Mouse (Mus musculus): ENCODE results near the gene Ficd. TPM values are rescaled to one million over a fixed set of nuclear protein-coding genes. Genes with fewer than 3 reads are reported as not detected.
A peak's percentile ranks its signal among the peaks of the same experiment; 100 is the strongest.

Ficd gene
- 6.5 and 6.9 TPM in 2 replicates for polyA plus RNA-seq (2016; fragmentation: Nextera tagmentation; extraction: Ambion mirVana)

DNA sequence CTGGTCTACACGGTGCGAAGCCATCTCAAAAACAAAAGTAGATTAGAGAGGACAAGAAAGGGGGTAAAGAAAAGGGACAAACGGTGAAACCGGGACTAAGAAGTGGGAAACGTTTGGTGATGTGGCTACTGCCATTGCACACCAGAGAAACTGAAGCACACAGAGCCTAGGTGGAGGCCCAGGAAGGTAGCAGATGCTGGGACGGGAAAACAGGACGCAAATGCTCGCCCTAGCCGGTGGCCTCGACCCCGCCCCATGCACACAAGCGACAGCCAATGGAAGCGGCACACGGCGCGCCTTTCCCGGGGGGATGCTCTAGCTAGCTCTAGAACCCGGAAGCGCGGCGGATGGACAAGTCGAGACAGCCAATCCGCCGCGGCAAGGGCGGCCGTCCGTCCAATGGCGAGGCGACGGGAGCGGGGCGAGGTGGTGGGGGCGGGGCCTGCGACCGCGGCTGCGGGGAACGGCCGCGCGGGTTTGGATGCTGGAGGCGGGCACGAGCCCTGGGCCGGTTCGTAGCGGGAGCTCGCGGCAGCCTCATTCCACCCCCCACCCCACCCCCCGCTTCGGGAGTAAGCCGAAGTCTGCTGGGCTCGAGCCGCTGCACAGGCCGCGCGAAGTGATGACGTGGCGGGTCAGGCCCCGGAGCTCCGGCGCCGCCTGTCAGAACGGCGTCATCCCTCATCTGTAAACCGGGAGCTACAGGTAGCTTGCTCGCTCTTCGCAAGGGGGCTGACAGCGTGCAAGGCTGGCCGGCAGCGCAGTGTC, at the start of gene Ficd:
Gene Ficd (plus strand): TSS at position 459 of the 768 bp plus-strand sequence.
- Histone ChIP-seq H3K27me3 (no peaks in the 10 kb centered on the region), H3K4me2 (replicated peaks) (peak within 1 kb of the TSS; percentile 89), H3K27ac (replicated peaks) (peak within 1 kb of the TSS; percentile 96), H3K4me1 (peaks cover 19% of the 10 kb centered on the region), H3K36me3 (peaks cover 25% of the 10 kb centered on the region), H3K9ac (replicated peaks) (peak within 1 kb of the TSS; percentile 72), H3K4me3 (peak within 1 kb of the TSS; percentile 68), H3K9me3 (no peaks in the 10 kb centered on the region)
- ATAC-seq (ENCODE audit: low FRiP score, low read depth): peak; percentile 97
- WGBS: 1% methylated on average over 71 of the region's 71 CpGs

DNA sequence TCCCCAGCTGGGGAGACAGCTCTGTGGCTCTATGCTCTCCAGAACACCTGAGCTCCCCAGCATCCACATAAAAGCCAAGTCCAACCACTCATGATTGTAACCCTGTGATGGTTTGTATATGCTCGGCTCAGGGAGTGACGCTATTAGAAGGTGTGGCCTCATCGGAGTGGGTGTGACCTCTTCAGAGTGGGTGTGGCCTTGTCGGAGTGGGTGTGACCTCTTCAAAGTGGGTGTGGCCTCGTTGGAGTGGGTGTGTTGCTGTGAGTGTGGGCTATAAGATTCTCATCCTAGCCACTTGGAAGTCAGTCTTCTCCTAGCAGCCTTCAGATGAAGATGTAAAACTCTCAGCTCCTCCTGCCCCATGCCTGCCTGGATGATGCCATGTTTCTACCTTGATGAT, 48.1 kb upstream of the Ficd start:
- WGBS: 78% methylated on average over 5 of the region's 5 CpGs
- no peak for ATAC-seq (ENCODE audit: low FRiP score, low read depth)
- H3K27ac ChIP-seq (replicated peaks): no peak overlapping the region
- H3K9me3 ChIP-seq: no peaks in the 10 kb centered on the region
- H3K4me1 ChIP-seq: peaks cover 8% of the 10 kb centered on the region
- H3K4me2 ChIP-seq (replicated peaks): no peak overlapping the region
- H3K9ac ChIP-seq (replicated peaks): no peak overlapping the region
- no peaks in the 10 kb centered on the region for H3K27me3 ChIP-seq
- no peaks in the 10 kb centered on the region for H3K36me3 ChIP-seq
- H3K4me3 ChIP-seq: no peak overlapping the region

DNA sequence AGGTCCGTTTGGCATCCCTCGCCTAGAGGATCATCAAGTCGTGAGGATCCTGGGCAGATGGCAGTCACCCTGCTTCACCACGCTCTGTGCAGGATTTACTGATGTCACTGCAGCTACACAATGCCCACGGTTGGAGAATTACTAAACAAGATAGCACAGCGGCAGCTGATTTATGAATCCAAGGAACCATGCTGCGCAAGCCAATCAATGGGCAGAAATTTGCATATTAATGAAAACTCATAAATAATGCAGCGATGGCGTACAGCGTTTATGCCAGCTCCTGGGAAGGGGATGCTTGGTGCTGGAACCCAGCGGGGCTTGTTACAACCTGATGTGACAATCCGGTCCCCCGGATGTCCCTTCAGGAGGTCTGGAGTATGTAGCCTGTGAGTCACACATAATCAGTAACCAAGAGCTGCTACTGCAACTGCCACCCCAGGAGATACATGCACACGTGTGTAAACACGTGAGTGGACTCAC, 45.5 kb upstream of the Ficd start:
- Histone ChIP-seq H3K27me3 (no peaks in the 10 kb centered on the region), H3K9ac (replicated peaks) (no peak overlapping the region), H3K4me1 (peaks cover 16% of the 10 kb centered on the region), H3K27ac (replicated peaks) (peak overlapping the region; percentile 12), H3K4me3 (no peak overlapping the region), H3K4me2 (replicated peaks) (no peak overlapping the region), H3K9me3 (0 out of 2 replicates have a peak, but pooled peaks cover 3% of the 10 kb centered on the region), H3K36me3 (no peaks in the 10 kb centered on the region)
- peak; percentile 58 for ATAC-seq (ENCODE audit: low FRiP score, low read depth)
- 59% methylated on average over 15 of the region's 15 CpGs for WGBS

DNA sequence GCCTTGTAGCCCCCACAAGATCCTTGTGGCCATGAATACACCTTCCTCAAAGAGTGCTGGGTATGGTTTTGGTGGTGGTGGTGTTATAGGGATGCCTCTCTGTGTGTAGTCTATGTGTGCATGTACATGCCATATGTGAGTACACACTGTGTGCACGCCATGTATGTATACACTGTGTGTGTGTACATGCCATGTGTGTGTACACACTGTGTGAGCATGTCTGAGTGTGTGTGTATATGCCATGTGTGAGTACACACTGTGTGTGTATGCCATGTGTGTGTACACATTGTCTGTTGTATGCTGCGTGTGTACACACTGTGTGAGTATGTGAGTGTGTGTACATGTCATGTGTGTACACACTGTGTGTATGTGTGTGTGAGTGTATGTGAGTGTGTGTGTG, 44.7 kb upstream of the Ficd start:
- Histone ChIP-seq H3K4me3 (no peak overlapping the region), H3K36me3 (no peaks in the 10 kb centered on the region), H3K4me1 (peaks cover 16% of the 10 kb centered on the region), H3K27me3 (no peaks in the 10 kb centered on the region), H3K27ac (replicated peaks) (peak overlapping the region; percentile 12), H3K4me2 (replicated peaks) (no peak overlapping the region), H3K9ac (replicated peaks) (no peak overlapping the region), H3K9me3 (0 out of 2 replicates have a peak, but pooled peaks cover 3% of the 10 kb centered on the region)
- no peak for ATAC-seq (ENCODE audit: low FRiP score, low read depth)
- WGBS: 90% methylated on average over 2 of the region's 2 CpGs

DNA sequence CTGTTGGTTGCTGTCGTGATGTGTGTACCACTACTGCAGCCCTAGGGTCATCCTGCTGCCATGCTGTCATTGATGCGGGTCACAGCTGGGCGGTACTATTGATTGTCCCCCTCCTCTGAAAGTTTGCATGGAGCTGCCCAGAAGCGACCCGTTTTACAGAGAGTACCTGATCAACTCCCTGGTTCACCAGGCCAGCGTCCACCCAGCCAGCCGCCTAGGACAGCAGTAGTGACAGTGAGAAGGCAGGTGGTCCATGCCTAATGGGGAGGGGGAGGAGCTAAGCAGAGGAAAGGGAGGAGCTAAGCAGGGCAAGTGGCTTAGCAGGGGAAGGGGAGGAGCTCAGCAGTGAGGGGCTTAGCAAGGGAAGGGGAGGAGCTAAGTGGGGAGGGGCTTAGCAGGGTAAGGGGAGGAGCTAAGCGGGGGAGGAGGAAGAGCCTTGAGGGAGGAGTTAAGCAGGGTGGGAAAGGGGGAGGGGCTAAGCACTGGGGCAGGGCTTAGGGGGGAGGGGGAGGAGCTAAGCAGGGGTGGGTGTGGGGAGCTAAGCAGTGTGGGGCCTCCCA, 42.3 kb upstream of the Ficd start:
- H3K36me3 ChIP-seq: no peaks in the 10 kb centered on the region
- no peak overlapping the region for H3K4me2 ChIP-seq (replicated peaks)
- WGBS: 87% methylated on average over 8 of the region's 8 CpGs
- H3K27ac ChIP-seq (replicated peaks): no peak overlapping the region
- no peak for ATAC-seq (ENCODE audit: low FRiP score, low read depth)
- H3K9me3 ChIP-seq: 0 out of 2 replicates have a peak, but pooled peaks cover 3% of the 10 kb centered on the region
- H3K4me3 ChIP-seq: no peak overlapping the region
- H3K27me3 ChIP-seq: no peaks in the 10 kb centered on the region
- peaks cover 16% of the 10 kb centered on the region for H3K4me1 ChIP-seq
- H3K9ac ChIP-seq (replicated peaks): no peak overlapping the region

DNA sequence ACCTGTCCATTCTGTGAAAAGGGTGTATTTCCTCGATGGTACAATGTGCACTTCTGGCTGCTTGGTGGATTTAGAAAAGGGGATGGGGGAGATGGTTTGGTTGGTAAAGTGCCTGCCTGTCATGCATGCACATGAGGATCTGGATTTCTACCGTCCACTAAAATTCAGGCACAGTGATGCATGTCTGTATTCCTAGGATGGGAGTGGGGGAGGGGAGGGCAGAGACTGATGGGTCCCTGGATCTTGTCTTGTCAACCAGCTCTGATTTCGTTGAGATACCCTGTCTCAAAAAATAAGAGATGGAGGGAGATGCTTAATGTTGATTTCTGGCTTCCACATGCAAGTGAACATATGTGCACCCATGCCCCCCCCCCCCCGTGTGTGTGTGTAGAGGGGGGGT, 41.6 kb upstream of the Ficd start:
- H3K36me3 ChIP-seq: no peaks in the 10 kb centered on the region
- WGBS: 85% methylated on average over 4 of the region's 4 CpGs
- no peaks in the 10 kb centered on the region for H3K27me3 ChIP-seq
- H3K4me3 ChIP-seq: no peak overlapping the region
- ATAC-seq (ENCODE audit: low FRiP score, low read depth): no peak
- H3K27ac ChIP-seq (replicated peaks): no peak overlapping the region
- H3K9me3 ChIP-seq: 0 out of 2 replicates have a peak, but pooled peaks cover 3% of the 10 kb centered on the region
- no peak overlapping the region for H3K4me2 ChIP-seq (replicated peaks)
- no peak overlapping the region for H3K9ac ChIP-seq (replicated peaks)
- peaks cover 16% of the 10 kb centered on the region for H3K4me1 ChIP-seq

DNA sequence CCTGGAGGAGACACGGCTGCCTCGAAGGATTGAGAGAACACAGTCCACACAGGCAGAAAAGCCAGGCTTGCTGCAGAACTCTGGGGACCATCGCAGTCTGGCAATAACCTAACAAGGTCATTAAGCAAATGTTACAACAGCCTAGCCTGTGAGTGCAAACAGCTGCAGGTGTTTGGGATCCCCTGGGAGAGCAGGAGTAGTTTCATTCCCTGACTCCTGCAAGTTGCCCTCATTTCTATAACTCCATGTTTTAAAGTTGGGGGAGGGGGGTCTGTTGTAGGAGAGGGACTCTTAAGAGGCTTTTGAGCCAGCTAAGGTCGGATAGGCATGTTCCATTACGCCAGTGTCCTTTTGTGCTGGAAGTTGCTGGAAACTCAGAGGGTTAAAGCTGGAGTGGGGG, 41.2 kb upstream of the Ficd start:
- Histone ChIP-seq H3K4me3 (no peak overlapping the region), H3K27ac (replicated peaks) (no peak overlapping the region), H3K36me3 (no peaks in the 10 kb centered on the region), H3K4me2 (replicated peaks) (no peak overlapping the region), H3K9me3 (0 out of 2 replicates have a peak, but pooled peaks cover 3% of the 10 kb centered on the region), H3K27me3 (no peaks in the 10 kb centered on the region), H3K4me1 (peaks cover 16% of the 10 kb centered on the region), H3K9ac (replicated peaks) (no peak overlapping the region)
- whole genome bisulfite sequencing: 52% methylated on average over 5 of the region's 5 CpGs
- ATAC-seq (ENCODE audit: low FRiP score, low read depth): no peak

DNA sequence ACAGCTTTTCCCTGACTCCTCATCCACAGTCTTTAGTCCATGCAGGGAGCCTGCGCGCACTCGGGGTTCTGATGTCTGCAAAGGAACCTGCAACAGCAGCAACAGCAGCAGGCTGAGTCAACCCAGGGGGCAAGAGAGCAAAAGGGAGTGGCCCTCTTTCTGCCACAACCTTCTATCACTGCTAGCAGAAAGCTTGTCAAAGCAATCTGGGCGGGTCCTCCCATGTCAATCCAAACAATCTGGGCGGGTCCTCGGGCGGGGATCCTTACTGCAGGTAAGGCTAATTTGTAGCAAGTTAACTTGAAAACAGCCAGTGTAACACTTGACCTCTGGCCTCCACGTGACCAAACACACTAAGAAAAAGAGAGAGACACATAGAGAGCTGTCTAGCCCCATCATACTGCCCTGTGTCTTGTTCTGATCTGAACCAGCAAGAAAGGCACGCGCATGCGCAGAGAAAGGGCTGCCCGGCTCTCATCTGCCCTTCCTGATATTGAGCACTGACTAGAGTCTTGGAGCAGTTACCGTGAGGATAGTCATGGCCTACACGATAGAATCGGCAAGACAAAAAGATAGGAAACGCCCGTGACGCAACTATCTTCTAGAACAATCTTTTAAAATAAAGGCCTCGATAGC, 35.1 kb upstream of the Ficd start:
- peaks cover 6% of the 10 kb centered on the region; the same call in 1 of the 2 replicates for H3K4me1 ChIP-seq
- no peak for ATAC-seq (ENCODE audit: low FRiP score, low read depth)
- no peak overlapping the region for H3K9ac ChIP-seq (replicated peaks)
- no peak overlapping the region for H3K4me3 ChIP-seq
- H3K27me3 ChIP-seq: no peaks in the 10 kb centered on the region
- H3K36me3 ChIP-seq: no peaks in the 10 kb centered on the region
- H3K4me2 ChIP-seq (replicated peaks): no peak overlapping the region
- 78% methylated on average over 19 of the region's 19 CpGs for WGBS
- H3K27ac ChIP-seq (replicated peaks): no peak overlapping the region
- no peaks in the 10 kb centered on the region for H3K9me3 ChIP-seq

DNA sequence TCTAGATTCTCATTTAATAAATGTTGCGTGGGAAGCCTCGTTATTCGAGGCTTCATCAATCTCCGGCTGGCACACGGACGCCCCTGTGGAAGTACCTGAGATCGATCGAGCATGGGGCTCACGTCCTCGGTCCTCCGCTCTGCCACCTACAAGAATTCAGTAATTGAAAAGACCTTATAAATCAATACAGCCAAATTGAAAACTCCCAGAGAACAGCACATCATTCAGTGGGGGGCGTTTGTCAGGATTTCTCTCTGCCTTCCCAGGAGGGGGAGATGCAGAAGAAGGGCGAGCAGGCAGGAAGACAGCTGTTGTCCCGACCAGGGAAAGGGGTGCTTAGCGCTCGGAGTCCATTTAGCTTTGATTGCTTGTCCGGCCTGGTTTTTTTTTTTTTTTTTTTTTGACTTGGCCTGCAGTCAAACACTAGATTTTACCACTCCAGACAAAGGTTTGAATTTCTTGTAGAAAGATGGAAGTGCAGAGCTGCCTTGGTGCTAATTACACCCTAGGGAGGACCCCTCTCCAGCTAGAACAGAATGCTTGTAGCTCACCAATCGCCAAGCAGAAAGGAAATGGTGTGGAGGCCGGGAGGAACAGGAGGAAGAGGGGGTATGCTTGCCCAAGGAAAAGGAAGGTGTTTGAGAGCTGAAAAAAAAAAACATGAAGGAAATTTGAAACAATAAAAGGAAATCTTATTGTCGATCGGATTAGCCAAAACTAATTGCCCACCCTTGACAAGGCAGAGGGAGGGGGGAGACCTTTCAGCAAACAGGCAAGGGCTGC, 31.6 kb upstream of the Ficd start:
- no peak for ATAC-seq (ENCODE audit: low FRiP score, low read depth)
- Histone ChIP-seq H3K4me2 (replicated peaks) (no peak overlapping the region), H3K4me3 (no peak overlapping the region), H3K4me1 (peaks cover 6% of the 10 kb centered on the region; the same call in 1 of the 2 replicates), H3K27ac (replicated peaks) (peak overlapping the region; percentile 73), H3K9me3 (no peaks in the 10 kb centered on the region), H3K27me3 (no peaks in the 10 kb centered on the region), H3K9ac (replicated peaks) (no peak overlapping the region), H3K36me3 (no peaks in the 10 kb centered on the region)
- 54% methylated on average over 21 of the region's 21 CpGs for WGBS

DNA sequence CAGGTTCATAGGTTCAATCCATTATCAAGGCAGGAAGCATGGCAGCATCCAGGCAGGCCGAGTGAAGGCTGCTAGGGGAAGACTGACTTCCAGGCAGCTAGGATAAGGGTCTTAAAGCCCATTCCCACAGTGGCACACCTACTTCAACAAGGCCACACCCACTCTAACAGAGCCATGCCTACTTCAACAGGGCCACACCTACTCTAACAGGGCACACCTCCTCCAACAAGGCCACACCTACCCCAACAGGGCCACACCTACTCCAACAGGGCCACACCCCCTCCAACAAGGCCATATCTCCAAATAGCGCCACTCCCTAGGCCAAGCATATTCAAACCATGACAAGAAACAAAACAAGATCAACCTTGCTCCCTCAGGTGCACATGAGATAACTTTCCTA, 22.7 kb upstream of the Ficd start:
- ATAC-seq (ENCODE audit: low FRiP score, low read depth): no peak
- Histone ChIP-seq H3K4me1 (peaks cover 20% of the 10 kb centered on the region), H3K36me3 (no peaks in the 10 kb centered on the region), H3K9ac (replicated peaks) (no peak overlapping the region), H3K9me3 (no peaks in the 10 kb centered on the region), H3K27ac (replicated peaks) (no peak overlapping the region), H3K4me2 (replicated peaks) (no peak overlapping the region), H3K27me3 (no peaks in the 10 kb centered on the region), H3K4me3 (no peak overlapping the region)
- WGBS: 80% methylated on average over 2 of the region's 2 CpGs

DNA sequence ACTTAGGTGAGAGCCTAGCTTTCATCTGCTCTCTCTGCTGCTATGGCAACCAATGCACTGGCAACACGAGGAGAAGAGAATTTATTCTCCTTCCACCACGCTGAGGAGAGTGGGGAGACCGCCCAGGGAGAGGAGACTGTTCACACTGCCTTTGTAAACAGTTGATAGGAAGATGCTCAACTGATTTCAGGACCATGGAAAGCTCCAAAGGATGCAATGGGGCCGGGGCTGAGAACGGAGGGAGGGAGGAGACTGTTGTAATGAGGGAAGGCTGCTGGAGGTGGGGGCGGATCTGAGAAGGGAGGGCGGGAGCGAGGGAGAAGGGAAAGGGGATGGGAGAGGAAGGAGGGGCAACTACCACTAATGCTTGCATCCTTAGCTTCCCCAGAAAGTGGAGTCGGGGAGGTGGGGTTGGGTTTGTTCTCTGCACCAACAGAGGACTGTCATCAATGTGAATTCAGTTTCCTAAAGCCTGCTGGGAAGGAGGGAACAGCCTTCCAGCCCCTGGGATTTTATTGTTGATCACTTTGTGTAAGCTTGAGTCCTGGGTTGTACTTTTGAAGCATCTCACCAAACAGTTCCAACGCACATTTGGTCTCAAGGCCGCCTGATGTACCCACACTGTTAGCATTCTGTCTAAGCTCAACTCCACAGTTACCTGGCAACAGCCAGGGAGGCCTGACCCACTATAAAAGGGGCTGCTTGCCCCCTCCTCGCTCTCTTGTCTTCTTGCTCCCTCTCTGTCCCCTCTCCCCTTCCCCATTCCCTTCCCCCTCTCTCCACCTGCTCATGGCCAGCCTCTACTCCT, 18.8 kb upstream of the Ficd start:
- Histone ChIP-seq H3K4me3 (no peak overlapping the region), H3K9ac (replicated peaks) (no peak overlapping the region), H3K4me1 (peaks cover 25% of the 10 kb centered on the region), H3K36me3 (no peaks in the 10 kb centered on the region), H3K4me2 (replicated peaks) (peak overlapping the region; percentile 29), H3K27ac (replicated peaks) (peak overlapping the region; percentile 80), H3K9me3 (no peaks in the 10 kb centered on the region), H3K27me3 (peaks cover 4% of the 10 kb centered on the region; the same call in 1 of the 2 replicates)
- 4% methylated on average over 11 of the region's 12 CpGs for WGBS
- ATAC-seq (ENCODE audit: low FRiP score, low read depth): peak; percentile 66

All from midbrain, embryonic 12.5 days (tissue).